Mouse (Mus musculus) lung, embryonic 14.5 days (tissue): Measurements from ENCODE around the gene Lama4. TPM values are rescaled to one million over a fixed set of nuclear protein-coding genes. Genes with fewer than 3 reads are reported as not detected.

Experiments
- ATAC-seq: fragments of 200-750 bp; cut with Nextera tagmentation; 2 replicates; pipeline ENCODE4 v1.8.0; 2017; ENCODE audit warnings: mild to moderate bottlenecking, moderate TSS enrichment, moderate library complexity; ENCODE audit not compliant: insufficient read depth
- DNase-seq: peaks from one replicate; pipeline ENCODE4 v3.0.0-alpha.2; 2015
- H3K27ac ChIP-seq: fragments of 300-500 bp; sonication (generic); 2 replicates; pipeline ENCODE4 v1.5.1; 2014; ENCODE audit warnings: low read depth, mild to moderate bottlenecking, moderate library complexity
- H3K27me3 ChIP-seq: fragments of 300-500 bp; sonication (generic); 2 replicates; pipeline ENCODE4 v1.6.1; 2014; ENCODE audit warnings: low read length, control low read depth; ENCODE audit not compliant: insufficient read depth
- H3K36me3 ChIP-seq: fragments of 300-500 bp; sonication (generic); 2 replicates; pipeline ENCODE4 v1.6.1; 2014; ENCODE audit warnings: control low read depth; ENCODE audit not compliant: insufficient read depth
- H3K4me1 ChIP-seq: fragments of 300-500 bp; sonication (generic); 2 replicates; pipeline ENCODE4 v1.6.1; 2014; ENCODE audit warnings: antibody characterized with exemption, control low read depth; ENCODE audit not compliant: insufficient read depth
- H3K4me2 ChIP-seq: fragments of 300-500 bp; sonication (generic); 2 replicates; pipeline ENCODE4 v1.6.1; 2014; ENCODE audit warnings: mild to moderate bottlenecking
- H3K4me3 ChIP-seq: fragments of 300-500 bp; sonication (generic); 2 replicates; pipeline ENCODE4 v1.5.1; 2014; ENCODE audit warnings: low read depth, low read length
- H3K9ac ChIP-seq: fragments of 300-500 bp; sonication (generic); 2 replicates; pipeline ENCODE4 v1.6.1; 2014
- H3K9me3 ChIP-seq: fragments of 300-500 bp; sonication (generic); 2 replicates; pipeline ENCODE4 v1.6.1; 2016; ENCODE audit warnings: low read depth, low read length, control low read depth
- CTCF ChIP-seq: IDR thresholded peaks from 2 replicates; pipeline ENCODE4 v1.5.1; 2016; ENCODE audit warnings: antibody characterized with exemption, low read depth
- WGBS: fragments of 180-500 bp; shearing (Covaris S2); extraction: QIAGEN DNeasy Blood & Tissue Kit; methylation state at CpG from one replicate; pipeline ENCODE4 v1.1.7; 2014; 5-methylcytosine and 5-hydroxymethylcytosine counted together
- polyA plus RNA-seq: library from polyadenylated mRNA; unstranded; fragments of >200 nt; fragmentation: Nextera tagmentation; extraction: Ambion mirVana; gene quantifications from 2 replicates; pipeline ENCODE4 v1.2.1, GENCODE M21; 2014

Gene Lama4
- polyA plus RNA-seq, 1 experiment from 2014 or later = 111 TPM

DNA sequence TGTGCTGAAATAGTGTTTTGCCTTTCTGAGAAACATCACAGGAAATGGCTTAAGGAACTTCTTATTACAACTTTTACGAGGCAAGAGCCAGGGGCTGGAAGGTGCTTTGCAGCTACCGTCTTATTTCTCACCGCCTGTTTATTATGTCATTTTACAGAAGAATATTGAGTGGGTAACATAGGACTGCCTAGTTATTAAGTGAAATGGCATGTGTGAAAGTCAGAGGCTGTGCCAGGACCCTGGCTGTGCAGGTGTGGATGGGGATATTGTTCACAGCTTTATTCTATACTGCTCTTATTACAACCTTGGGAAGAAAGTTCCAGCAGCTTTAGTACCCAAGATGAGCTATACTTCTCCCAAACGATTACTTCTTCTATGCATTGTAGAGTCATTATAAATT lies 106.7 kb downstream of the Lama4 start:
- Histone ChIP-seq H3K9me3 (no peaks in the 10 kb centered on the region), H3K27ac (no peak overlapping the region), H3K9ac (no peak overlapping the region), H3K27me3 (no peaks in the 10 kb centered on the region), H3K4me1 (no peaks in the 10 kb centered on the region), H3K36me3 (peaks cover 67% of the 10 kb centered on the region), H3K4me2 (no peak overlapping the region), H3K4me3 (no peak overlapping the region)
- 76% methylated on average over 4 of the region's 4 CpGs for WGBS
- ATAC-seq (no peak), DNase-seq (no peak)
- no peak for TF ChIP-seq CTCF

DNA sequence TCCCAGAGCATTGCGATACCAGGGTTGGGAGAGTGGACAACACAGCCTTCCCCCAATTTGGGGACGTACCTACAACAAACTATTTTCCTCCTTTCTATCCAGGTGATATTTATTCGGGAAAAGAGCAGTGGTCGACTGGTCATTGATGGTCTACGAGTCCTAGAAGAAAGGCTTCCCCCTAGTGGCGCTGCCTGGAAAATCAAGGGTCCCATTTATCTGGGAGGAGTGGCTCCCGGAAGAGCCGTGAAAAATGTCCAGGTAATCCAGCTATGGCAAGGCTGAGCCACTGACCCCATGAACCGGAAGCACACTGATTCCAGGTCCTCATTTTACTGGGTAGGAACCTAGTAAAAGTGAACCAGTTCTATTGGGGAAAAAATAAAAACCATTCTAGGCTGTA lies 131.7 kb downstream of the Lama4 start:
- DNase-seq = peak; percentile 64
- Histone ChIP-seq H3K4me1 (no peaks in the 10 kb centered on the region), H3K36me3 (peaks cover 50% of the 10 kb centered on the region), H3K9me3 (peaks cover 3% of the 10 kb centered on the region; the same call in 1 of the 2 replicates), H3K9ac (no peak overlapping the region), H3K4me3 (no peak overlapping the region), H3K27me3 (no peaks in the 10 kb centered on the region), H3K4me2 (no peak overlapping the region), H3K27ac (no peak overlapping the region)
- TF ChIP-seq CTCF = peak; percentile 59
- ATAC-seq = no peak
- 83% methylated on average over 9 of the region's 9 CpGs for WGBS

DNA sequence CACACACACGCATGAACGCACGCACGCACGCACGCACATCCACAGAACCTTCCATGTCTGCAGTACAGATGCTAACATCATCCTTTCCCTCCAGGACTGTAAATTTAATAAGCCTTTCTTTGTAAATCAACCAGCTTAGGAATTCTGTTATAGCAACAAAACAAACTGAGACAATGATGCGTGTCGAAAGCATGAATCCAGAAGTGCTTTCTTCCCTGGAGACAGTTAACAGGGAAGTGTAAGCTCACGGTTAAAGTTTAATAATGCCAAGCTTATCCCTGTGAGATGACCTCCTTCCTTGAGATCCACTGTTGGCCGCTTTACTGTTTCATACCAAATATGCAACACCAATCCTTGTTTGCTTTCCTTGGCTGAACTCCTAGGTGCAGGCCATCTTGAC lies 133.4 kb downstream of the Lama4 start:
- Histone ChIP-seq H3K27me3 (no peaks in the 10 kb centered on the region), H3K36me3 (peaks cover 56% of the 10 kb centered on the region), H3K4me2 (no peak overlapping the region), H3K4me1 (no peaks in the 10 kb centered on the region), H3K27ac (no peak overlapping the region), H3K4me3 (no peak overlapping the region), H3K9ac (no peak overlapping the region), H3K9me3 (peaks cover 3% of the 10 kb centered on the region; the same call in 1 of the 2 replicates)
- ATAC-seq = no peak
- 93% methylated on average over 10 of the region's 10 CpGs for WGBS
- TF ChIP-seq CTCF = no peak
- no peak for DNase-seq

DNA sequence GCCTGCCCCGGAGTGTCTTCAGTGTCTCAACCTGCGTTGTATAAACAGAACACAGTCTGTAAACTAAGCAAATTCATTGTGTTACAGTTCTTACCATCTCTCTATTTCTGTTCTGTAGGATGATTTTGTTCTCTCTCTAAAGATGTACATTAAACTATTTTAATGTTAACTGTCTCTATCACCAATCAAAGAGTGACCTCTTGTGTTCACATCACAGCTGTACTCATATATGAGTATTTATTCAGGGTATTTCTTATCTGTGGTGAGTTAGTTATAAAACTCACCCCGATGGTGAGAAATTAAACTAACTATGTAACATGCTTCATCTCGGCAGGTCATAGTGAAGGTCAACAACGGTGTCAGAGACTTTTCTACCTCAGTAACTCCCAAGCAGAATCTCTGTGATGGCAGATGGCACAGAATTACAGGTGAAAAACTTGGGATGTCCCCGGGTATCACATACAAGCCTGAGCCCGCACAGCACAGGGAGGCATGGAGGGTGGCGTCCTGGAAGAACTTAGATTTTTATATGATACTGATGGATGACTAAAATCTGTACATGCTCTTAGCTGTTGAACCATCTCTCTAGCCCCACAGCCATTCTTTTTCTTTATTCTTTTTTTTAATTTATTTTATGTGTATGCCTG lies 139.6 kb downstream of the Lama4 start:
- WGBS = 83% methylated on average over 8 of the region's 8 CpGs
- Histone ChIP-seq H3K4me2 (no peak overlapping the region), H3K4me1 (no peaks in the 10 kb centered on the region), H3K27ac (no peak overlapping the region), H3K9me3 (peaks cover 3% of the 10 kb centered on the region; the same call in 1 of the 2 replicates), H3K9ac (no peak overlapping the region), H3K27me3 (no peaks in the 10 kb centered on the region), H3K4me3 (no peak overlapping the region), H3K36me3 (peaks cover 52% of the 10 kb centered on the region; the same call in 1 of the 2 replicates)
- ATAC-seq (no peak), DNase-seq (no peak)
- no peak for TF ChIP-seq CTCF

DNA sequence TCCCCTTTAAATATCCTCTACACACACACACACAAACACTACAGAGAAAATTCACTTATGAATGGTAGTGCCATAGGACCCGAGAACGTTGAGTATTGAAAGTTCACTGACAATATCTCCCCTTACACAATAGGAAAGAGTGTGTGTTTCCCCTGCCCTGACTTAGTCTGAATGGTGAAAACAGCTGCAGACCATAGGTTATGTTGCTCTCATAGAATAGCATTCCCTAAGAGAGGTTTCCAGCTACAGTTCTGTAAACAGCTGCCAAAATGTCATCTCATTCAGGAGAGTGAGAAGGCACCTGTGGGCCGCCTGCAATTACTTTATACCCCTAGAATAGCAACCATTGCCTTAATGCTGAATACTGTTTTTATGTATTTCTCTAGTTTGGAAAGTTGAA lies 141.1 kb downstream of the Lama4 start:
- H3K4me2 ChIP-seq = no peak overlapping the region
- H3K4me3 ChIP-seq = no peak overlapping the region
- ATAC-seq (no peak), DNase-seq (no peak)
- no peak for TF ChIP-seq CTCF
- 56% methylated on average over 3 of the region's 3 CpGs for WGBS
- no peaks in the 10 kb centered on the region for H3K9me3 ChIP-seq
- peaks cover 66% of the 10 kb centered on the region; the same call in 1 of the 2 replicates for H3K36me3 ChIP-seq
- H3K27me3 ChIP-seq = no peaks in the 10 kb centered on the region
- no peak overlapping the region for H3K27ac ChIP-seq
- H3K9ac ChIP-seq = no peak overlapping the region
- H3K4me1 ChIP-seq = no peaks in the 10 kb centered on the region

DNA sequence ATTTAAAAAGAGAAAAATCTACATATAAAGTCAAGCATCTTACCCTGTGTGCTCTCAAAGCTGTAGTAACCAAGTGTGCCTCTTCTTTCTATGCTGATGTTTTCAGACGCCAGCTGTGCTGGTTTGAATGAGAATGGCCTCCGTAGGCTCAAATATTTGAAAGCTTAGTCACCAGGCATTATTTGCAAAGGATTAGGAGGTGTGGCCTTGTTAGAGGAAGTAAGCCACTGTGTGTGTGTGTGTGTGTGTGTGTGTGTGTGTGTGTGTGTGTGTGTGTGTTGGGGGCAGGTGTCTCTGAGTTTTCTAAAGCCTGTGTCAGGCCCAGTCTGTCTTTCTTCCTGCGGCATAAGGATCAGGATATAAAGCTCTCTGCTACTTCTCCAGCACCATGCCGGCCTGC lies 141.6 kb downstream of the Lama4 start:
- Histone ChIP-seq H3K9me3 (no peaks in the 10 kb centered on the region), H3K4me1 (no peaks in the 10 kb centered on the region), H3K4me3 (no peak overlapping the region), H3K27ac (no peak overlapping the region), H3K9ac (no peak overlapping the region), H3K4me2 (no peak overlapping the region), H3K27me3 (no peaks in the 10 kb centered on the region), H3K36me3 (peaks cover 66% of the 10 kb centered on the region; the same call in 1 of the 2 replicates)
- WGBS = 57% methylated on average over 4 of the region's 4 CpGs
- DNase-seq (no peak), ATAC-seq (no peak)
- TF ChIP-seq CTCF = no peak

DNA sequence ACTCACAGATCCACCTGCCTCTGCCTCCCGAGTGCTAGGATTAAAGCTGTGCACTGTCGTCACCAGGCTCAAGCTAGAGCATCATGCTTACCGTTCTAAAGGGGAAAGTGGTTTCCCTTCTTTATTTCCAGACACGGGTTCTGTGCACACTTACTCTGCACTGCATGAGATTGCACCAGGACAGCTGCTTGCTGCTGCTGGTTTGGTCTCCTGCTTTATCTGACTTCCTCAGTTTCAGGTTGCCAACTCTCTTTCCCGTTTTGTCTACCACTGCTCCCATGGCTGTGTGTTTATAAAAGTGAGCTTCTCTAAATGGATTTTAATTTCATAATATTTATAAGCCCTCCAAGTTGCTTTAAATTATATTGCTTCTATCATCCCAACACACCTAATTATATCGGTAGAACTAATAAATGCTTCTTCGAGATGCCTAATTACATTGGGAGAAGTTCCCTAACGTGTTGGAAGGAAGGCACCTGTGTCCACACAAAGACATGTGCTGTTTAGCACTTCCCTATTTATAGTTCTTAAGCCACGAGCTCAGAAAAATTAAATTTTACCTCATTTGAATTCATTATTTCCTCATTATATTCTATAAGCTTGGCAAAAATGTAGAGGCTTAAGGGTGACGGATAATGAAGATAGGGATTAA lies 143.6 kb downstream of the Lama4 start:
- H3K4me1 ChIP-seq = no peaks in the 10 kb centered on the region
- ATAC-seq (no peak), DNase-seq (no peak)
- H3K9me3 ChIP-seq = no peaks in the 10 kb centered on the region
- H3K9ac ChIP-seq = no peak overlapping the region
- no peak overlapping the region for H3K27ac ChIP-seq
- H3K27me3 ChIP-seq = no peaks in the 10 kb centered on the region
- peaks cover 53% of the 10 kb centered on the region; the same call in 1 of the 2 replicates for H3K36me3 ChIP-seq
- WGBS = 50% methylated on average over 10 of the region's 10 CpGs
- TF ChIP-seq CTCF = no peak
- H3K4me2 ChIP-seq = no peak overlapping the region
- no peak overlapping the region for H3K4me3 ChIP-seq
